Mouse (Mus musculus): Measurements from ENCODE around the gene Iapp.
"Not testable (repeated sequence)": the region's sequence is repeated elsewhere in the genome, so short reads cannot be mapped to it uniquely, and the experiment has no call there.

Gene Iapp

DNA sequence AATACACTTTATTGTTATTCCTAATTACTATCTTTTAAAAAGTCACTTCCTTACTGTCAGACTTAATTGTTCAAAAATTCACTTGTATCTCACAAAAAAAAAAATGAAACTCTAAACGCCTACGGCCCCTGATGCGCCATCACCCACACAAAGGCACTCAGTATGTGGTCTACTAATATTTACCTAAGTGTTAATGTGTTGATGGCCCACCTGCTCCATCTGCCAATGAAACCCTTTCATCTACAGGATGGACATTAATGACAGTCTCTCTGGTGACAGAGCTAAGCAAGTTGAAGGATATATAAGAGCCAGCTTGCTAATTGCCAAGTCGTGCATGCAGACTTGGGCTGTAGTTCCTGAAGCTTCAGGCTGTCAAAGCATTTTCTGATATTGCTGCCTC, at the start of gene Iapp:
Gene Iapp (plus strand): TSS at position 326 of the 400 bp plus-strand sequence.
- DNase-seq (ENCODE audit: low read depth in 1 of 2, low spot score in 2 of 2) = no peak

DNA sequence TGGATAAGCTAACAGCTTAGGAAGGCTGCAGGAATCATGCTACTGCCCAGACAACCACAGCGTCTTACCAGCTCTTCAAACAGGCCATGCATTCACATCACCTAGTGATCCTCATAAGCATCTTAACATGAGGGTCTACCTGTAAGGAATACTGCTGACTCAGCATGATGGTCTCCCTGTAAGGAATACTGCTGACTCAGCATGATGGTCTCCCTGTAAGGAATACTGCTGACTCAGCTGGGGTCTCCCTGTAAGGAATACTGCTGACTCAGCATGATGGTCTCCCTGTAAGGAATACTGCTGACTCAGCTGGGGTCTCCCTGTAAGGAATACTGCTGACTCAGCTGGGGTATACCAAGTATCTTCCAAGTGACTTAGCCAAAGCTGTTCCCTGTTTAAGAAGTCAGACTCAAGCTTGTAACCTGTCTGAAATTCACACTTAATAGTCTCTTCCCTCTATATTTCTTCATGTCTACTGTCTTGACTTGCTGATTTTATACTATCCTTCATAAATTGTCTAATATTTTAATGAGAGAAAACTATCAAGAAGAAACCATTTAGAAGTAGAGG, 47.4 kb upstream of the Iapp start:
- not testable (repeated sequence) for DNase-seq (ENCODE audit: low read depth in 1 of 2, low spot score in 2 of 2)

- DNase-seq (ENCODE audit: low read depth in 1 of 2, low spot score in 2 of 2) = no peak
Observed at GRCm38 (mm10) chr6:142275721-142276442, 22.3 kb upstream of the Iapp start.

- DNase-seq (ENCODE audit: low read depth in 1 of 2, low spot score in 2 of 2) = no peak
Observed at GRCm38 (mm10) chr6:142289413-142290118, 8.7 kb upstream of the Iapp start.

DNA sequence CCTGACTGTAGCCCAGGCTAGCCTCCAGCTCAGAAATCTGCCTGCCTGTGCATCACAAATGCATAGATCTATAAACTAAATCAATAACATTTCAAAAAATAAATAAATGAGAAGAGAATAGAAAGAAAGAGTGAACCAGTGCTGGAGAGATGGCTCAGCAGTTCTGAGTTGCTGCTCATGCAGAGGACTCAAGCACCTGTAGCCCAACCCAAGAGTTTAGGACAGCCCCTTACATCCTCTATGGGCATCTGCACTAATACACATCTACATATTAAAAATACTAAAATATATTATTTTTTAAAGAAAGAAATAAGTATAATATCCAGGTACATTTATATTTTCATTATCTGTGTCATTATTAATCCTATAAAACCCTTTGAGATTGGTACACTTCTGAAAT, 6.9 kb downstream of the Iapp start:
- no peak for DNase-seq (ENCODE audit: low read depth in 1 of 2, low spot score in 2 of 2)

DNA sequence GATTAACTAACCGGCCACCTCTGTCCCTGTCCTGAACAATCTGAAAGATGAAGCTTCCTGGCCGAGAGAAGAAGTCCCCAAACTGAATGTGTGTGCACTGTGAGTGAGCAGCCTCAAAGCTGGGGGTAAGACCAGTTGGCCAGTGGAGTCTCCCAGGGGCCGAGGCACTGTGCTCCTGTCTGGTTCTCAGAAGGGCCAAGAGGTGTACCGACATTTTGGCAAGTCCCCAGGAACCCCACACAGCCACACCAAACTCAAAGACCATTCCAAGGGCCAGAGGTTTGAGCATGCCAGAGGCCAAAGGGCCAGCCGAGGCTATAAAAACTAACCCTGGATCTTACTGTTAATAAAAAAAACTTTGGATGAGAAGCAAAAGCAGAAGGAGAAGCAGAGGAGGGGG, 16.1 kb downstream of the Iapp start:
- no peak for DNase-seq (ENCODE audit: low read depth in 1 of 2, low spot score in 2 of 2)

- no peak for DNase-seq (ENCODE audit: low read depth in 1 of 2, low spot score in 2 of 2)
Observed at GRCm38 (mm10) chr6:142317106-142317505, 18.9 kb downstream of the Iapp start.

GRCm38 (mm10) chr6:142322881-142323280, 24.7 kb downstream of the Iapp start, which contains the start of gene Slco1a5:
Gene Slco1a5, minus strand, starts transcription at chr6:142322981.
- no peak for DNase-seq (ENCODE audit: low read depth in 1 of 2, low spot score in 2 of 2)

DNA sequence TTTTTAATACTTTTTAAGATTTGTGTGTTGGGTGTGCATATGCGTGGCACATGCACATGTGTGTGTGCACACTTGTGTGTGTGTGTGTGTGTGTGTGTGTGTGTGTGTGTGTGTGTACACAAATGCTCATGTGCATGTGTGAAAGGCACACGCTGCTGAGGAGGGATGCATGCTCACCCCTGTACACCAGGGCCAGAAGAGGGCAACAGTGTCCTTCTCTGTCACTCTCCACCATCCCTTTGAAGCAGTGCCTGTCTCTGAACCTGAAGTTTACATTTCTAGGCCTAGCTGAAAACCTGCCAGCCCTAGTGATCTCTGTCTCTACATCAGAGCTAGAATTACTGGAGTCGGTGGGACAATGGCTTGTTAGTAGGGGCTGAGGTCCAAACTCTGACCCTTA, 28.4 kb downstream of the Iapp start:
- no peak for DNase-seq (ENCODE audit: low read depth in 1 of 2, low spot score in 2 of 2)

DNA sequence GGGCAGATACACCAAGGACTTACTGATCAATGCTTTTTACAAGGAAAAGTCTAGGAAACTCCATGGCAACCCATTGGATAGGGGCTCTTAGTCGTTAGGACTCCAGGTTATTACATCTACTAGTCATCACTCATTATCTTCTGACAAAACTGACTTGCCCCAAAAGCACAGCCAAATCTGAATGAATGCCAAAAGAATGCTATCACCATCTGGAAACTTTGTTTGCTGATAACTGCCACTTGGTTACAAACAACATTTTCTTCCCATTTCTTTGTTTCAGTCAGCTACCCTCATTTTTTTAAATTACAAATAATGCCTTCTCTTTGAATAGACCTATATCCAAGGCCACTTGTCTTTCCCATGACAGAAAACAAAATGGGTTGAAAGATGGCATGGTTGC, 31.0 kb downstream of the Iapp start:
- DNase-seq (ENCODE audit: low read depth in 1 of 2, low spot score in 2 of 2) = no peak

- no peak for DNase-seq (ENCODE audit: low read depth in 1 of 2, low spot score in 2 of 2)
Observed at GRCm38 (mm10) chr6:142338961-142339360, 40.7 kb downstream of the Iapp start.

DNA sequence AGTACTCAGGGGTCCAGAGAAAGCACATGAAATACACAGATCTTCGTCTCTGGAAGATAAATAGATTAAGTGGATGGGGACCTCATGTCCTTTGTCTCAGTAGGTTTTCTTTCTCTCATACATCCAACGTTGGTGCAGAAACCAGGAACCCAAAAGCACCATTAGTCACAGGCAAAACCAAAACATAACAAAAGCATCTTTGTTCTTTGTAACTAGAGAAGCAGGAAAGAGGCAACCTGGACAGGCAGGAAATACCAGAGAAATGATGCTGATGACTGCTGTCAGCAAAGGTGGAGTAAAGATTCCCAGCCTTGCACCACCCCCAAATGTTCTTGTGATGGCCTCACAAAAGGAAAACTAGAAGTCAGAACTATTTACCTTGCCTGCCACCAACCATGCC, 41.4 kb downstream of the Iapp start:
- no peak for DNase-seq (ENCODE audit: low read depth in 1 of 2, low spot score in 2 of 2)

GRCm38 (mm10) chr6:142343561-142343960, 45.3 kb downstream of the Iapp start:
- no peak for DNase-seq (ENCODE audit: low read depth in 1 of 2, low spot score in 2 of 2)

- DNase-seq (ENCODE audit: low read depth in 1 of 2, low spot score in 2 of 2) = peak; percentile 55 to 63
Observed at GRCm38 (mm10) chr6:142345440-142346038, 47.3 kb downstream of the Iapp start, which contains the start of gene Pyroxd1. Gene Pyroxd1, plus strand, starts transcription at chr6:142345654.

- no peak for DNase-seq (ENCODE audit: low read depth in 1 of 2, low spot score in 2 of 2)
Observed at GRCm38 (mm10) chr6:142346181-142347110, 48.2 kb downstream of the Iapp start.

DNA sequence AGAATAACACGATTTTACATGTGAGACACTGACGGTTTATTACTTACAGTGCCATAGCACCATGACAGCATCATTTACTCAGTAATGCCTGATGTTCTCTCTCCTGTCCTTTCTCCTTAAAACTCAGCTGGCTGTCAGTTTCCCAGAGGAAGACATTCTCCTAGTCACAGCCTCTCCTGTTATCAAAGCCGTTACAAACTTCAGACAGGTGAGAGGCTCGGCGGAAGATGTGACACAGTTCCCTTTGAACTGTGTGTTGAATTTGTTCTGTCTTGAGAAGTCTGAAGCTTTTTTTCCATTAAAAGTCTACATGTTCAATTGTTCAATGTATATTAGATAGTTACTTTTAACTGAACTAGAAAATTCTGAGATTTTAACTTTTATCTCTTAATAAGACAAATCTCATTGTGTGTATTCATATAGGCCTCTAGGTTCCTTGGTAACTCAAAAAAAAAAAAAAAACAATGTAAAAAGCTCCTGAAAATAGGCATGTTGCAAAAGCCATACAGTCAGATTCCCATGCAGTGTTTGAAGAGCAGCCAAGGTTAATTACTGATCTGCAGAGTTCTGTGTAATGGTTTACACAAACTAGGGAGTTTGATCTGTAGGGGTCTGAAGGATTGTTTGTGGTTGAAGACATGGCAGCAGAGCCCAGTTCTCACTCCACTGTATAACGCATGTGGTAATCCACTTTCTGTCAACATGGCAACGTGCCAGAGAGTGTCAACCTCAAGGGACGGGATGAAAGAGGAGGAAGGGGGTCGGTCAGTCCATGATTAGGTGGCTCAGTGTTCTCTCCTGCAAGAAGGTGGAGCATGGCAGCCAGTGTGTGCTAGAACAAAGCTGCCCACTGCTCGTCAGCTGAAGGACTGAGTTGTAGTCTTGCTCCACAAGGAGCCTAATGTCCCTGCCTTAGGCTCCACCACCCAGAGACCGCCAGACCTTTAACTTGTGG, 49.5 kb downstream of the Iapp start:
- no peak for DNase-seq (ENCODE audit: low read depth in 1 of 2, low spot score in 2 of 2)

GRCm38 (mm10) chr6:142352099-142352498, 53.9 kb downstream of the Iapp start:
- not testable (repeated sequence) for DNase-seq (ENCODE audit: low read depth in 1 of 2, low spot score in 2 of 2)

Data from monocyte, adult 2 months (primary cell).